In the genomic region with DNA sequence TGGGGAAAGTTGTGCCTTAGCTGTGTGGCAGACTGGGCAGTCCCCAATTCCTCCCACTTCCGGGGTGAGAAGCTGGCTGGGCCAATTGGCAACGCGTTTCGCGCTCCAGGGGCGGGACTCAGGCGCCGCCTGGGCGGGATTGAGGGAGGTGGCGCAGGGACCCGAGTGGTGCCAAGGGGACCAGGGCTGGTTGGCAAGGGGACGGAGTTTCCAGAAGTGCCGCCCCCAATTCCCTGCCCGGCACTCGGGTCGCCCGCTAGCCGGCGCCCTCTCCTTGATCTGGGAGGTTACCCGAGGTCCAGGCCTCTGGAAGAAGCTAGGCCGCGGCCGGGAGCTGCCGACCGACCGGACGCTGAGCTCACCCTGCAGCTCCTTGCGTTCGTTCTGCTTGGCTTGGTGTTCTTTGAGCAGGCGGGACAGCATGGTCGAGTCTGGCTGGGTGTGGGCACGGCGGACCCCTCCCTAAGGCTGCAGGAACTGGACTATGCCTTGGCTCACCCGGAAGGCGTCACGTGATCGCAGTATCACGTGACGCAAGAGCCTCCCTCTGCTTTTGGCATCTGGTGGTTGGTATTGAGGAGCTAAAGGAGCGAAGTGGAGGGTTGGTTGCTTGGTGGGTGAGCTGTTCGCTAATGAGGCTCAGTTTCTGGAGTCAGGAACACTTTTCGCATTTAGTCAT, we compare ENCODE assay signal across 7 mouse cellular contexts. TPM values are rescaled to one million over a fixed set of nuclear protein-coding genes. Genes with fewer than 3 reads are reported as not detected.
A peak's percentile ranks its signal among the peaks of the same experiment; 100 is the strongest.
DNase-seq lines count a peak whose midpoint lies in the region; ATAC-seq and TF ChIP-seq lines count a peak whose summit lies in the region.

No protein-coding gene starts in this region.

- under 1% methylated on average over 42 of the region's 42 CpGs for WGBS in embryonic facial prominence, embryonic 10.5 days
- under 1% methylated on average over 42 of the region's 42 CpGs for WGBS in intestine, postnatal 0 days
- WGBS in midbrain, embryonic 12.5 days: under 1% methylated on average over 42 of the region's 42 CpGs
- under 1% methylated on average over 42 of the region's 42 CpGs for WGBS in small intestine, adult 2 months

- peak overlapping the region; percentile 85 for H3K4me3 ChIP-seq in embryonic facial prominence, embryonic 10.5 days
- peak overlapping the region; percentile 76 for H3K4me3 ChIP-seq in intestine, postnatal 0 days (ENCODE audit: low read depth, low read length)
- H3K4me3 ChIP-seq in midbrain, embryonic 12.5 days: peak overlapping the region; percentile 67
- peak overlapping the region; percentile 68 for H3K4me3 ChIP-seq in small intestine, adult 2 months (ENCODE audit: low read depth, low read length)

- peak; percentile 67 for TF ChIP-seq CTCF in intestine, postnatal 0 days (IDR thresholded peaks at IDR 0.05; ENCODE audit: low read depth)
- TF ChIP-seq CTCF in small intestine, adult 2 months (IDR thresholded peaks at IDR 0.05; ENCODE audit: extremely low read depth, insufficient read length, insufficient replicate concordance, low read depth, low read length): no peak

- H3K9me3 ChIP-seq in embryonic facial prominence, embryonic 10.5 days: no peaks in the 10 kb centered on the region
- H3K9me3 ChIP-seq in intestine, postnatal 0 days (ENCODE audit: control insufficient read depth): no peaks in the 10 kb centered on the region
- no peaks in the 10 kb centered on the region for H3K9me3 ChIP-seq in midbrain, embryonic 12.5 days

- TF ChIP-seq POLR2A in small intestine, adult 2 months (IDR thresholded peaks at IDR 0.05; ENCODE audit: low read depth, low read length): peak; percentile 61

- DNase-seq in adrenal gland, postnatal 10 days: peak; percentile 98
- peak; percentile 88 for DNase-seq in embryonic facial prominence, embryonic 10.5 days (ENCODE audit: low spot score)
- DNase-seq in gonadal fat pad, adult 2 months (ENCODE audit: low read depth): peak; percentile 61
- DNase-seq in left cerebral cortex, postnatal 4 days: peak; percentile 98

- H3K4me1 ChIP-seq in embryonic facial prominence, embryonic 10.5 days: peaks cover 51% of the 10 kb centered on the region
- H3K4me1 ChIP-seq in intestine, postnatal 0 days (replicated peaks; ENCODE audit: control insufficient read depth, insufficient read depth, low read length): peaks cover 21% of the 10 kb centered on the region
- H3K4me1 ChIP-seq in midbrain, embryonic 12.5 days: peaks cover 33% of the 10 kb centered on the region
- peaks cover 29% of the 10 kb centered on the region for H3K4me1 ChIP-seq in small intestine, adult 2 months (ENCODE audit: control insufficient read depth, insufficient read depth, insufficient read length, low read length)

- peaks cover 18% of the 10 kb centered on the region for H3K36me3 ChIP-seq in embryonic facial prominence, embryonic 10.5 days (replicated peaks)
- H3K36me3 ChIP-seq in intestine, postnatal 0 days (ENCODE audit: control insufficient read depth, insufficient read depth): peaks cover 10% of the 10 kb centered on the region; the same call in 1 of the 2 replicates
- 0 out of 2 replicates have a peak, but pooled peaks cover under 1% of the 10 kb centered on the region for H3K36me3 ChIP-seq in midbrain, embryonic 12.5 days
- H3K36me3 ChIP-seq in small intestine, adult 2 months (ENCODE audit: control insufficient read depth, insufficient read depth, low read length): peaks cover 1% of the 10 kb centered on the region; the same call in 1 of the 2 replicates

- H3K27ac ChIP-seq in embryonic facial prominence, embryonic 10.5 days (replicated peaks): peak overlapping the region; percentile 92
- peak overlapping the region; percentile 98 for H3K27ac ChIP-seq in intestine, postnatal 0 days (ENCODE audit: low read depth, low read length)
- H3K27ac ChIP-seq in midbrain, embryonic 12.5 days (replicated peaks): peak overlapping the region; percentile 89
- H3K27ac ChIP-seq in small intestine, adult 2 months (ENCODE audit: insufficient read depth, low read depth, low read length): peak overlapping the region; percentile 97

- H3K4me2 ChIP-seq in intestine, postnatal 0 days (replicated peaks; ENCODE audit: low read depth): peak overlapping the region; percentile 94
- H3K4me2 ChIP-seq in midbrain, embryonic 12.5 days (replicated peaks): peak overlapping the region; percentile 66

- ATAC-seq in intestine, postnatal 0 days: peak; percentile 96
- peak; percentile 96 for ATAC-seq in midbrain, embryonic 12.5 days (ENCODE audit: low FRiP score, low read depth)

- H3K27me3 ChIP-seq in embryonic facial prominence, embryonic 10.5 days (replicated peaks; ENCODE audit: low read depth, poor library complexity, severe bottlenecking): peaks cover 7% of the 10 kb centered on the region
- H3K27me3 ChIP-seq in intestine, postnatal 0 days (replicated peaks; ENCODE audit: control insufficient read depth, insufficient read depth, low read length): no peaks in the 10 kb centered on the region
- peaks cover 7% of the 10 kb centered on the region for H3K27me3 ChIP-seq in midbrain, embryonic 12.5 days
- no peaks in the 10 kb centered on the region for H3K27me3 ChIP-seq in small intestine, adult 2 months (ENCODE audit: control insufficient read depth, insufficient read depth, low read length)

- intact Hi-C loops in left cerebral cortex, postnatal 4 days (cut with DNase I): no loop called here

- peak overlapping the region; percentile 86 for H3K9ac ChIP-seq in intestine, postnatal 0 days (ENCODE audit: low read depth, low read length)
- peak overlapping the region; percentile 81 for H3K9ac ChIP-seq in midbrain, embryonic 12.5 days (replicated peaks)

RNA-seq across cellular contexts. Expression of a gene that starts 0.5 kb away (rescaled TPM):
- total RNA-seq in adrenal gland, postnatal 10 days (2021): 10 to 100 TPM; 16.4 to 22.8 TPM
- 11.2 and 11.9 TPM in 2 replicates for polyA plus RNA-seq in embryonic facial prominence, embryonic 10.5 days (2016; fragmentation: Nextera tagmentation; extraction: Ambion mirVana)
- 23.7 and 24.5 TPM in 2 replicates for polyA plus RNA-seq in gonadal fat pad, adult 2 months (2012; rRNA removed)
- 12.4 and 13.0 TPM in 2 replicates for polyA plus RNA-seq in intestine, postnatal 0 days (2015; fragmentation: Nextera tagmentation; extraction: Ambion mirVana)
- 1 to 10 TPM; 5.4 to 6.1 TPM for total RNA-seq in left cerebral cortex, postnatal 4 days (2021)
- polyA plus RNA-seq in midbrain, embryonic 12.5 days (2016; fragmentation: Nextera tagmentation; extraction: Ambion mirVana): 16.2 and 16.6 TPM in 2 replicates
- polyA plus RNA-seq in small intestine, adult 2 months (2012; rRNA removed): 20.2 and 30.3 TPM in 2 replicates

RNA-seq across cellular contexts. Expression of a gene that starts 0.7 kb away (rescaled TPM):
- 100 to 1,000 TPM; 216 to 240 TPM for total RNA-seq in adrenal gland, postnatal 10 days (2021)
- 185 and 186 TPM in 2 replicates for polyA plus RNA-seq in embryonic facial prominence, embryonic 10.5 days (2016; fragmentation: Nextera tagmentation; extraction: Ambion mirVana)
- 227 and 296 TPM in 2 replicates for polyA plus RNA-seq in gonadal fat pad, adult 2 months (2012; rRNA removed)
- polyA plus RNA-seq in intestine, postnatal 0 days (2015; fragmentation: Nextera tagmentation; extraction: Ambion mirVana): 248 and 257 TPM in 2 replicates
- total RNA-seq in left cerebral cortex, postnatal 4 days (2021): 10 to 100 TPM; 90.7 to 91.9 TPM
- polyA plus RNA-seq in midbrain, embryonic 12.5 days (2016; fragmentation: Nextera tagmentation; extraction: Ambion mirVana): 235 and 249 TPM in 2 replicates
- polyA plus RNA-seq in small intestine, adult 2 months (2012; rRNA removed): 88.8 and 147 TPM in 2 replicates

RNA-seq across cellular contexts. Expression of a gene that starts 10.5 kb away (rescaled TPM):
- total RNA-seq in adrenal gland, postnatal 10 days (2021): 10 to 100 TPM; 24.4 to 36.7 TPM
- polyA plus RNA-seq in embryonic facial prominence, embryonic 10.5 days (2016; fragmentation: Nextera tagmentation; extraction: Ambion mirVana): 1.8 and 2.7 TPM in 2 replicates
- polyA plus RNA-seq in gonadal fat pad, adult 2 months (2012; rRNA removed): 85.0 and 170 TPM in 2 replicates
- 3.1 and 3.6 TPM in 2 replicates for polyA plus RNA-seq in intestine, postnatal 0 days (2015; fragmentation: Nextera tagmentation; extraction: Ambion mirVana)
- total RNA-seq in left cerebral cortex, postnatal 4 days (2021): 1 to 10 TPM; 8.9 to 9.1 TPM
- 2.1 TPM in 2 replicates for polyA plus RNA-seq in midbrain, embryonic 12.5 days (2016; fragmentation: Nextera tagmentation; extraction: Ambion mirVana)
- polyA plus RNA-seq in small intestine, adult 2 months (2012; rRNA removed): 8.4 and 14.6 TPM in 2 replicates

RNA-seq across cellular contexts. Expression of a gene that starts 22.4 kb away (rescaled TPM):
- total RNA-seq in adrenal gland, postnatal 10 days (2021): 100 to 1,000 TPM; 243 to 263 TPM
- polyA plus RNA-seq in embryonic facial prominence, embryonic 10.5 days (2016; fragmentation: Nextera tagmentation; extraction: Ambion mirVana): 274 and 319 TPM in 2 replicates
- 221 and 278 TPM in 2 replicates for polyA plus RNA-seq in gonadal fat pad, adult 2 months (2012; rRNA removed)
- 939 and 945 TPM in 2 replicates for polyA plus RNA-seq in intestine, postnatal 0 days (2015; fragmentation: Nextera tagmentation; extraction: Ambion mirVana)
- total RNA-seq in left cerebral cortex, postnatal 4 days (2021): 10 to 100 TPM; 52.7 to 64.3 TPM
- polyA plus RNA-seq in midbrain, embryonic 12.5 days (2016; fragmentation: Nextera tagmentation; extraction: Ambion mirVana): 168 and 190 TPM in 2 replicates
- 62.0 and 91.5 TPM in 2 replicates for polyA plus RNA-seq in small intestine, adult 2 months (2012; rRNA removed)

RNA-seq across cellular contexts. Expression of a gene that starts 31.6 kb away (rescaled TPM):
- total RNA-seq in adrenal gland, postnatal 10 days (2021): 1 to 10 TPM; 3.0 to 4.5 TPM
- polyA plus RNA-seq in embryonic facial prominence, embryonic 10.5 days (2016; fragmentation: Nextera tagmentation; extraction: Ambion mirVana): 11.8 and 12.0 TPM in 2 replicates
- 1.4 and 1.7 TPM in 2 replicates for polyA plus RNA-seq in gonadal fat pad, adult 2 months (2012; rRNA removed)
- 0.99 and 1.6 TPM in 2 replicates for polyA plus RNA-seq in intestine, postnatal 0 days (2015; fragmentation: Nextera tagmentation; extraction: Ambion mirVana)
- total RNA-seq in left cerebral cortex, postnatal 4 days (2021): 10 to 100 TPM; 18.8 to 20.1 TPM
- 10.8 and 12.0 TPM in 2 replicates for polyA plus RNA-seq in midbrain, embryonic 12.5 days (2016; fragmentation: Nextera tagmentation; extraction: Ambion mirVana)
- 0.53 and 0.82 TPM in 2 replicates for polyA plus RNA-seq in small intestine, adult 2 months (2012; rRNA removed)

Comparison
In these comparisons a context has a peak if more than half of its experiments do, and no peak if none do; other contexts are left out.
1. Peak in every context shown above with its lines: DNase-seq, ATAC-seq, H3K4me3 ChIP-seq and H3K27ac ChIP-seq.